Mouse (Mus musculus): ENCODE results near the gene Adam33.
"Not testable (repeated sequence)": the region's sequence is repeated elsewhere in the genome, so short reads cannot be mapped to it uniquely, and the experiment has no call there.

The Adam33 gene

GRCm38 (mm10) chr2:131058672-131059071 lies 4.9 kb downstream of the Adam33 start:
- DNase-seq (ENCODE audit: low spot score in 2 of 2) = no peak

GRCm38 (mm10) chr2:131056191-131056590 lies 7.4 kb downstream of the Adam33 start:
- no peak for DNase-seq (ENCODE audit: low spot score in 2 of 2)

DNA sequence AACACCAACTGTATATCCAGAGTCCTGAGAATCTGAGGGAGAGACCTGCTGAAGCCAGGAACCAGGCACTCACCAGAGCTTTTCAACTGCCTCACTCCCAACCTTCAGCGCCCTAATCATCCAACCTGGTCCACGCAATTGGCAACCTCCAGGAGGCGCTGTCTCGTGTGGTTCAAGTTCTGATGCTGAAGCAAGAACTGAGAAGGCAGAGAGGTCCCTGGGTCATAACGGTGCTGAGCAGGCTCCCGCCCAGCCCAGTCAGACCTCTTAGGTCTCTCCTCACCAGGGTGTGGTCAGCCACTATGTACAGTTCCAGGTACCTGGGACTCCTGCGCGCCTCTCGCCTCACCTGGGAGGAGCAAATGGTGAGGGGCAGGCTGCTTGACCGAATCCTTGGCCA lies 8.0 kb downstream of the Adam33 start:
- DNase-seq (ENCODE audit: low spot score in 2 of 2) = no peak

GRCm38 (mm10) chr2:131054646-131055264 lies 8.9 kb downstream of the Adam33 start:
- DNase-seq (ENCODE audit: low spot score in 2 of 2) = no peak

- no peak for DNase-seq (ENCODE audit: low spot score in 2 of 2)
These were observed 9.6 kb downstream of the Adam33 start for GRCm38 (mm10) chr2:131053851-131054645.

GRCm38 (mm10) chr2:131052862-131053418 lies 10.7 kb downstream of the Adam33 start:
- DNase-seq (ENCODE audit: low spot score in 2 of 2) = no peak

- DNase-seq (ENCODE audit: low spot score in 2 of 2) = no peak
These were observed 11.6 kb downstream of the Adam33 start for GRCm38 (mm10) chr2:131052043-131052442.

DNA sequence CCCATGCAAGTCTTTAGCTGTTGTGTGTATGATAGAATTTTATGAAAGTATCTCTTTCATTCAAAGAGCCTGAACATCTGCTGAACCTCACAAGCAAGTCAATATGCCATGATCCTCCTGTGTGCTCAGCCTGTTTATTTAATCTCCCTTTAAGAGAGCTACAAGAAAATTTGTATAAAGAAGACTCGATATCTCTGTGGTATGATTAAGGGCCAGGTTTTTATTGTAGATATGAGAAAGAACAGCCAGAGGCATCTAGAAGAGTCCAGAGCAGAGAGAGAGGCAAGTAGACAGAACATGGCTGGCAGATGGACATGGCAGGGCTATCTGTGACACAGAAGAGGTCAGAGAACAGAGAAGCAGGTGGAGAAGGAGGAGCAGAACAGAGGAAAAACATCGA lies 17.6 kb downstream of the Adam33 start:
- no peak for DNase-seq (ENCODE audit: low spot score in 2 of 2)

GRCm38 (mm10) chr2:131044989-131045720 lies 18.5 kb downstream of the Adam33 start:
- DNase-seq (ENCODE audit: low spot score in 2 of 2) = no peak

DNA sequence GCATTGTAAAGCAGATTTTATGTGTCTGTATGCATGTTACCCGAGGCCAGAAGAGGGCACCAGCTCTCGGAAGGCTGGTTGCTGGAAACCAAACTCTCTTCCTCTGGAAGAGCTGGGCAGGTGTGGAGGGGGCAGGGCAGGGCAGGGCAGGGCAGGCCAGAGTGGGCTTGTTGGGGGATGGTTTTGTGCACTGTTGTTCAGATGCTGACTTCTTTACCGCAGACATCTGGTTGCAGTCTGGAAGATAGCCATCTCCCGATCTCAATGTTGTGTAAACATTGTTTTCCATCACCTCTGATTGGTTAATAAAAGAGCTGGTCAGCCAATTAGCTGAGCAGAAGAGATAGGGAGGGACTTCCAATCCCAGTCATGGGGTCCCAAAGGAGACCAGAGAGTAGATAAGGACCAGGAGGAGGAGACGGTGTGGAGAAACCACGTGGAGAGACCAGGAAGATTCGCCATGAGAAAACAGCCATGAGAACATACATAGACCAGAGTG lies 19.2 kb downstream of the Adam33 start:
- DNase-seq (ENCODE audit: low spot score in 2 of 2) = no peak

DNA sequence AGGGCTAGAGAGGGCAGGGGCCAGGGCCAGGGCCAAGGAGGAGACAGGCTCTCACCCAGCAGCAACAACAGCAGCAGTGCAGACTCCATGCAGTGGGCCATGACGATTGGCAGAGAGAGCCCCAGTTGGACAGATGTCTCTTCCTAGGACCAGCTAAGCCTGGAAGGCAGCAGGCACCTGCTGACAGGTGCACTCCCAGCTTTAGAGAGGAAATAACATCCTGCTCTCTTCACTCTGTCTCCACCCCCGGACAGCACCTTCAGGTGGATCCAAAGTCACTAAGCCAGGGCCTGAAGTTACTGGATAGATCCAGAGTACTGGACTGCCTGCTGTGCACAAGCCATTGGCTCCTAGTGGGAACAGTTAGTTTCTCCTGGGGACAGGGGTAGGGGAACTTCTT lies 20.6 kb downstream of the Adam33 start, which contains the start of gene Gfra4:
Gfra4 (minus strand) TSS at position 101 of the 400 bp plus-strand sequence.
- no peak for DNase-seq (ENCODE audit: low spot score in 2 of 2)

- DNase-seq (ENCODE audit: low spot score in 2 of 2) = no peak
These were observed 22.5 kb downstream of the Adam33 start for GRCm38 (mm10) chr2:131040854-131041825.

GRCm38 (mm10) chr2:131038675-131039074 lies 24.9 kb downstream of the Adam33 start:
- no peak for DNase-seq (ENCODE audit: low spot score in 2 of 2)

- no peak for DNase-seq (ENCODE audit: low spot score in 2 of 2)
These were observed 25.4 kb downstream of the Adam33 start for GRCm38 (mm10) chr2:131038197-131038596.

- no peak for DNase-seq (ENCODE audit: low spot score in 2 of 2)
These were observed 26.2 kb downstream of the Adam33 start for GRCm38 (mm10) chr2:131037226-131037990.

DNA sequence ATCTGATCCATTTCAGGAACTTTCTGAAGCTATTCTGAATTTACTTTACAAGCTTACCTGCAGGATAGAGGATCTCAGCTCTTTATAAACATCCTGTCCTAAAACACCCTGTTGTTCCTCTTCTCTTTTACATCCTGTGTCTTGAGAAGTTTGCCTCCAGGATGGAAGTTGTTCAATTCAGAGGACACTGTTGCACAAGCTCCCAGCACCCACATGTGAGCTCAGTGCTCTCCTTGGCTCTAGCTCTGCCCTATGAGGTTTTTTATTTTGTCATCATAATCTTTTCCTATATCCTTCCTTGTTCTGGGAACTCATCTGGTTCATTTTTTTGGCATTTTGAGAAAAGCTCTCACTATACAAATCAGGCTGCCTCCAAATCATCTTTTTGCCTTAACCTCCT lies 26.9 kb downstream of the Adam33 start:
- DNase-seq (ENCODE audit: low spot score in 2 of 2) = no peak

- DNase-seq (ENCODE audit: low spot score in 2 of 2) = no peak
These were observed 27.3 kb downstream of the Adam33 start for GRCm38 (mm10) chr2:131036343-131036742.

DNA sequence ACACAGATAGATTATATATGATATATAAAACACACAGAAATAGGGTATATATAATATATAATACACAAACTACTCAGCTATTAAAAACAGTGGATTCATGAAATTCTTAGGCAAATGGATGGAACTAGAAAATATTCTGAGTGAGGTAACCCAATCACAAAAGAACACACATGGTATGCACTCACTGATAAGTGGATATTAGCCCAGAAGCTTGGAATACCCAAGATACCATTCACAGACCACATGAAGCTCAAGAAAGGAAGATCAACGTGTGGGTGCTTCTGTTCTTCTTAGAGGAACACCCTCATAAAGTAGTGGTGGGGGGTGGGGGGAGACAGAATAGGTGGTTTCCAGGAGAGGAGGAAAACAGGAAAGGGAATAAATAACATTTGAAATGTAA lies 32.2 kb downstream of the Adam33 start:
- not testable (repeated sequence) for DNase-seq (ENCODE audit: low spot score in 2 of 2)

- no peak for DNase-seq (ENCODE audit: low spot score in 2 of 2)
These were observed 32.6 kb downstream of the Adam33 start for GRCm38 (mm10) chr2:131030998-131031397.

DNA sequence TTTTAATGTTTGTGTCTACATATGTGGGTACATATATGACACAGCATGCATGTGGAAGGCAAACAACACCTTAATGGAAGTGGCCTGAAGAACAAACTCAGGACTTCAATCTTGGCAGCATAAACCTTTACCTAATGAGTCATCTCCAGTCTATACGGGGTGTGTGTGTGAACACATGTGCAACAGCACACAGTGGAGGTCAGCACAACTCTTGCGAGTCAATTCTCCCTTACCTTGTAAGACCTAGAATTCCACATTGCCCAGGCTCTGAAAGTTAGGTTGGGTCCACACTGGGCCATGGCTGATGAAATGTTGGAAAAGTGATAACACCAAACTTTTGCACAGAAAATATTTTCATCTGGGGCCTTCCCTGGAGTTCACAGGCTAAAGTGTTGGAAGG lies 33.1 kb downstream of the Adam33 start:
- DNase-seq (ENCODE audit: low spot score in 2 of 2) = no peak

Measured in urinary bladder, postnatal 36 days (tissue).